Mouse (Mus musculus): ENCODE measurements around the gene Zfp462. TPM values are rescaled to one million over a fixed set of nuclear protein-coding genes. Genes with fewer than 3 reads are reported as not detected.
A peak's percentile ranks its signal among the peaks of the same experiment; 100 is the strongest.

Gene Zfp462
- total and polyA plus RNA-seq, 3 experiments = 5.0 to 7.6 (median 7.5) TPM

- 82% methylated on average over 7 of the region's 7 CpGs for WGBS
- Histone ChIP-seq H3K4me1 (ENCODE audit: control insufficient read depth, insufficient read depth, low read length) (peaks cover 3% of the 10 kb centered on the region), H3K4me3 (no peak overlapping the region), H3K79me2 (replicated peaks; ENCODE audit: control insufficient read depth, insufficient read depth, low read length) (no peaks in the 10 kb centered on the region), H3K27me3 (ENCODE audit: control insufficient read depth, insufficient read depth, low read length) (no peaks in the 10 kb centered on the region), H3K27ac (no peak overlapping the region), H3K36me3 (ENCODE audit: control insufficient read depth, insufficient read depth, low read length) (peaks cover 6% of the 10 kb centered on the region; the same call in 1 of the 2 replicates), H3K9ac (ENCODE audit: low read depth, low read length) (no peak overlapping the region)
- DNase-seq = no peak
- TF ChIP-seq POLR2A (IDR thresholded peaks at IDR 0.05; ENCODE audit: insufficient read depth, low read depth, low read length) = no peak
- no peak for TF ChIP-seq EP300 (IDR thresholded peaks at IDR 0.05; ENCODE audit: insufficient read depth, low read depth, low read length)
- no peak for TF ChIP-seq CTCF (IDR thresholded peaks at IDR 0.05)
- intact Hi-C loops (cut with DNase I) = no loop called here
These were observed 102.4 kb downstream of the Zfp462 start for GRCm38 (mm10) chr4:55047266-55047665.

GRCm38 (mm10) chr4:55049938-55050610 is 105.2 kb downstream of the Zfp462 start:
- no peaks in the 10 kb centered on the region for H3K36me3 ChIP-seq (ENCODE audit: control insufficient read depth, insufficient read depth, low read length)
- no peaks in the 10 kb centered on the region for H3K27me3 ChIP-seq (ENCODE audit: control insufficient read depth, insufficient read depth, low read length)
- H3K4me1 ChIP-seq (ENCODE audit: control insufficient read depth, insufficient read depth, low read length) = no peaks in the 10 kb centered on the region
- H3K27ac ChIP-seq = no peak overlapping the region
- WGBS = 79% methylated on average over 16 of the region's 16 CpGs
- intact Hi-C loops (cut with DNase I) = no loop called here
- TF ChIP-seq CTCF (IDR thresholded peaks at IDR 0.05) (no peak), POLR2A (IDR thresholded peaks at IDR 0.05; ENCODE audit: insufficient read depth, low read depth, low read length) (no peak), EP300 (IDR thresholded peaks at IDR 0.05; ENCODE audit: insufficient read depth, low read depth, low read length) (no peak)
- no peak overlapping the region for H3K9ac ChIP-seq (ENCODE audit: low read depth, low read length)
- no peak for DNase-seq
- H3K79me2 ChIP-seq (replicated peaks; ENCODE audit: control insufficient read depth, insufficient read depth, low read length) = no peaks in the 10 kb centered on the region
- no peak overlapping the region for H3K4me3 ChIP-seq

- no peak for TF ChIP-seq CTCF (IDR thresholded peaks at IDR 0.05)
- no peak for TF ChIP-seq EP300 (IDR thresholded peaks at IDR 0.05; ENCODE audit: insufficient read depth, low read depth, low read length)
- TF ChIP-seq POLR2A (IDR thresholded peaks at IDR 0.05; ENCODE audit: insufficient read depth, low read depth, low read length) = no peak
- no peak overlapping the region for H3K9ac ChIP-seq (ENCODE audit: low read depth, low read length)
- DNase-seq = no peak
- intact Hi-C loops (cut with DNase I) = no loop called here
- H3K27me3 ChIP-seq (ENCODE audit: control insufficient read depth, insufficient read depth, low read length) = no peaks in the 10 kb centered on the region
- no peak overlapping the region for H3K27ac ChIP-seq
- H3K4me1 ChIP-seq (ENCODE audit: control insufficient read depth, insufficient read depth, low read length) = no peaks in the 10 kb centered on the region
- no peak overlapping the region for H3K4me3 ChIP-seq
- 92% methylated on average over 4 of the region's 4 CpGs for WGBS
- H3K79me2 ChIP-seq (replicated peaks; ENCODE audit: control insufficient read depth, insufficient read depth, low read length) = no peaks in the 10 kb centered on the region
- H3K36me3 ChIP-seq (ENCODE audit: control insufficient read depth, insufficient read depth, low read length) = no peaks in the 10 kb centered on the region
These were observed 106.5 kb downstream of the Zfp462 start for GRCm38 (mm10) chr4:55051345-55051744.

GRCm38 (mm10) chr4:55052686-55053085 is 107.8 kb downstream of the Zfp462 start:
- no peaks in the 10 kb centered on the region for H3K27me3 ChIP-seq (ENCODE audit: control insufficient read depth, insufficient read depth, low read length)
- no peaks in the 10 kb centered on the region for H3K36me3 ChIP-seq (ENCODE audit: control insufficient read depth, insufficient read depth, low read length)
- no peak overlapping the region for H3K9ac ChIP-seq (ENCODE audit: low read depth, low read length)
- no peak for DNase-seq
- 0 out of 2 replicates have a peak, but pooled peaks cover 1% of the 10 kb centered on the region for H3K4me1 ChIP-seq (ENCODE audit: control insufficient read depth, insufficient read depth, low read length)
- H3K79me2 ChIP-seq (replicated peaks; ENCODE audit: control insufficient read depth, insufficient read depth, low read length) = no peaks in the 10 kb centered on the region
- no peak overlapping the region for H3K4me3 ChIP-seq
- TF ChIP-seq EP300 (IDR thresholded peaks at IDR 0.05; ENCODE audit: insufficient read depth, low read depth, low read length) (no peak), CTCF (IDR thresholded peaks at IDR 0.05) (no peak), POLR2A (IDR thresholded peaks at IDR 0.05; ENCODE audit: insufficient read depth, low read depth, low read length) (no peak)
- H3K27ac ChIP-seq = no peak overlapping the region
- WGBS = 91% methylated on average over 10 of the region's 10 CpGs
- intact Hi-C loops (cut with DNase I) = no loop called here

- 85% methylated on average over 10 of the region's 10 CpGs for WGBS
- no peak for TF ChIP-seq POLR2A (IDR thresholded peaks at IDR 0.05; ENCODE audit: insufficient read depth, low read depth, low read length)
- 0 out of 2 replicates have a peak, but pooled peaks have one; percentile 6 for TF ChIP-seq CTCF (IDR thresholded peaks at IDR 0.05)
- no peak for TF ChIP-seq EP300 (IDR thresholded peaks at IDR 0.05; ENCODE audit: insufficient read depth, low read depth, low read length)
- Histone ChIP-seq H3K27ac (no peak overlapping the region), H3K9ac (ENCODE audit: low read depth, low read length) (no peak overlapping the region), H3K79me2 (replicated peaks; ENCODE audit: control insufficient read depth, insufficient read depth, low read length) (no peaks in the 10 kb centered on the region), H3K36me3 (ENCODE audit: control insufficient read depth, insufficient read depth, low read length) (no peaks in the 10 kb centered on the region), H3K4me1 (ENCODE audit: control insufficient read depth, insufficient read depth, low read length) (0 out of 2 replicates have a peak, but pooled peaks cover 1% of the 10 kb centered on the region), H3K27me3 (ENCODE audit: control insufficient read depth, insufficient read depth, low read length) (no peaks in the 10 kb centered on the region), H3K4me3 (no peak overlapping the region)
- DNase-seq = peak; percentile 26 to 29
- intact Hi-C loops (cut with DNase I) = no loop called here
These were observed 113.0 kb downstream of the Zfp462 start for GRCm38 (mm10) chr4:55057666-55058455.

GRCm38 (mm10) chr4:55058901-55059300 is 114.1 kb downstream of the Zfp462 start:
- intact Hi-C loops (cut with DNase I) = no loop called here
- TF ChIP-seq POLR2A (IDR thresholded peaks at IDR 0.05; ENCODE audit: insufficient read depth, low read depth, low read length) (no peak), CTCF (IDR thresholded peaks at IDR 0.05) (no peak), EP300 (IDR thresholded peaks at IDR 0.05; ENCODE audit: insufficient read depth, low read depth, low read length) (no peak)
- H3K9ac ChIP-seq (ENCODE audit: low read depth, low read length) = no peak overlapping the region
- no peaks in the 10 kb centered on the region for H3K27me3 ChIP-seq (ENCODE audit: control insufficient read depth, insufficient read depth, low read length)
- no peak for DNase-seq
- H3K36me3 ChIP-seq (ENCODE audit: control insufficient read depth, insufficient read depth, low read length) = no peaks in the 10 kb centered on the region
- H3K4me3 ChIP-seq = no peak overlapping the region
- WGBS = 92% methylated on average over 5 of the region's 5 CpGs
- 0 out of 2 replicates have a peak, but pooled peaks cover 1% of the 10 kb centered on the region for H3K4me1 ChIP-seq (ENCODE audit: control insufficient read depth, insufficient read depth, low read length)
- H3K27ac ChIP-seq = no peak overlapping the region
- no peaks in the 10 kb centered on the region for H3K79me2 ChIP-seq (replicated peaks; ENCODE audit: control insufficient read depth, insufficient read depth, low read length)
